Mouse (Mus musculus): Measurements from ENCODE around the gene Ugcg.

- TF ChIP-seq CTCF (IDR thresholded peaks at IDR 0.05; ENCODE audit: borderline replicate concordance, control insufficient read depth, extremely low read depth, insufficient read depth, low read length, poor library complexity) (no peak), POLR2A (IDR thresholded peaks at IDR 0.05; ENCODE audit: control insufficient read depth, extremely low read depth, insufficient read depth, low read length, poor library complexity) (no peak)
These were observed 5.9 kb downstream of the Ugcg start for GRCm38 (mm10) chr4:59194731-59195496.

Data from thymus, adult 2 months (tissue).